Mouse (Mus musculus): ENCODE results near the gene Dner.

The Dner gene

GRCm38 (mm10) chr1:84695517-84696411 is at the start of gene Dner:
Dner (minus strand) TSS chr1:84696221.
- ATAC-seq (ENCODE audit: insufficient number of reproducible peaks, low FRiP score, low TSS enrichment): peak; percentile 62

GRCm38 (mm10) chr1:84742156-84742555 is 46.1 kb upstream of the Dner start:
- ATAC-seq (ENCODE audit: insufficient number of reproducible peaks, low FRiP score, low TSS enrichment): no peak

- ATAC-seq (ENCODE audit: insufficient number of reproducible peaks, low FRiP score, low TSS enrichment): no peak
Measured at GRCm38 (mm10) chr1:84740080-84740479, 44.1 kb upstream of the Dner start.

GRCm38 (mm10) chr1:84737097-84737496 is 41.1 kb upstream of the Dner start:
- no peak for ATAC-seq (ENCODE audit: insufficient number of reproducible peaks, low FRiP score, low TSS enrichment)

- ATAC-seq (ENCODE audit: insufficient number of reproducible peaks, low FRiP score, low TSS enrichment): 0 out of 2 replicates have a peak, but pooled peaks have one; percentile 26
Measured at GRCm38 (mm10) chr1:84733799-84734198, 37.8 kb upstream of the Dner start.

- ATAC-seq (ENCODE audit: insufficient number of reproducible peaks, low FRiP score, low TSS enrichment): no peak
Measured at GRCm38 (mm10) chr1:84731763-84732162, 35.7 kb upstream of the Dner start.

GRCm38 (mm10) chr1:84722841-84723240 is 26.8 kb upstream of the Dner start:
- ATAC-seq (ENCODE audit: insufficient number of reproducible peaks, low FRiP score, low TSS enrichment): no peak

GRCm38 (mm10) chr1:84722371-84722770 is 26.4 kb upstream of the Dner start:
- ATAC-seq (ENCODE audit: insufficient number of reproducible peaks, low FRiP score, low TSS enrichment): no peak

GRCm38 (mm10) chr1:84721942-84722341 is 25.9 kb upstream of the Dner start:
- no peak for ATAC-seq (ENCODE audit: insufficient number of reproducible peaks, low FRiP score, low TSS enrichment)

GRCm38 (mm10) chr1:84709810-84710785 is 14.1 kb upstream of the Dner start:
- peak; percentile 76 for ATAC-seq (ENCODE audit: insufficient number of reproducible peaks, low FRiP score, low TSS enrichment)

GRCm38 (mm10) chr1:84709406-84709805 is 13.4 kb upstream of the Dner start:
- ATAC-seq (ENCODE audit: insufficient number of reproducible peaks, low FRiP score, low TSS enrichment): peak; percentile 85

- no peak for ATAC-seq (ENCODE audit: insufficient number of reproducible peaks, low FRiP score, low TSS enrichment)
Measured at GRCm38 (mm10) chr1:84700254-84700653, 4.2 kb upstream of the Dner start.

- ATAC-seq (ENCODE audit: insufficient number of reproducible peaks, low FRiP score, low TSS enrichment): peak; percentile 55; the same call in 1 of the 2 replicates
Measured at GRCm38 (mm10) chr1:84697136-84697535, 1.1 kb upstream of the Dner start.

GRCm38 (mm10) chr1:84694688-84695474 is 1.1 kb downstream of the Dner start:
- peak; percentile 12; the same call in 1 of the 2 replicates for ATAC-seq (ENCODE audit: insufficient number of reproducible peaks, low FRiP score, low TSS enrichment)

- no peak for ATAC-seq (ENCODE audit: insufficient number of reproducible peaks, low FRiP score, low TSS enrichment)
Measured at GRCm38 (mm10) chr1:84677910-84678309, 18.1 kb downstream of the Dner start.

- ATAC-seq (ENCODE audit: insufficient number of reproducible peaks, low FRiP score, low TSS enrichment): no peak
Measured at GRCm38 (mm10) chr1:84668100-84668846, 27.7 kb downstream of the Dner start.

- no peak for ATAC-seq (ENCODE audit: insufficient number of reproducible peaks, low FRiP score, low TSS enrichment)
Measured at GRCm38 (mm10) chr1:84667660-84668059, 28.4 kb downstream of the Dner start.

- ATAC-seq (ENCODE audit: insufficient number of reproducible peaks, low FRiP score, low TSS enrichment): no peak
Measured at GRCm38 (mm10) chr1:84664377-84665118, 31.5 kb downstream of the Dner start.

- peak; percentile 43; the same call in 1 of the 2 replicates for ATAC-seq (ENCODE audit: insufficient number of reproducible peaks, low FRiP score, low TSS enrichment)
Measured at GRCm38 (mm10) chr1:84646781-84647180, 49.2 kb downstream of the Dner start.
